Mouse (Mus musculus) kidney, embryonic 14.5 days (tissue): ENCODE results near the gene Rpl4. TPM values are rescaled to one million over a fixed set of nuclear protein-coding genes. Genes with fewer than 3 reads are reported as not detected.

Experiments
- ATAC-seq: fragments of 200-750 bp; cut with Nextera tagmentation; 2 replicates; pipeline ENCODE4 v1.8.0; 2017; ENCODE audit warnings: moderate number of reproducible peaks, mild to moderate bottlenecking, moderate TSS enrichment, moderate library complexity; ENCODE audit not compliant: low FRiP score, low TSS enrichment
- H3K27ac ChIP-seq: fragments of 300-500 bp; sonication (generic); 2 replicates; pipeline ENCODE4 v1.5.1; 2014; ENCODE audit warnings: low read depth, mild to moderate bottlenecking, low read length, moderate library complexity, mixed read lengths
- H3K27me3 ChIP-seq: fragments of 300-500 bp; sonication (generic); 2 replicates; pipeline ENCODE4 v1.6.1; 2014; ENCODE audit warnings: mild to moderate bottlenecking, low read length; ENCODE audit not compliant: control insufficient read depth, insufficient read depth
- H3K36me3 ChIP-seq: fragments of 300-500 bp; sonication (generic); 2 replicates; pipeline ENCODE4 v1.6.1; 2014; ENCODE audit warnings: low read length, mixed read lengths; ENCODE audit not compliant: control insufficient read depth, insufficient read depth
- H3K4me1 ChIP-seq: fragments of 300-500 bp; sonication (generic); 2 replicates; pipeline ENCODE4 v1.6.1; 2014; ENCODE audit warnings: low read length, mixed read lengths; ENCODE audit not compliant: control insufficient read depth, insufficient read depth
- H3K4me2 ChIP-seq: fragments of 300-500 bp; sonication (generic); replicated peaks from 2 replicates; pipeline ENCODE4 v1.6.1; 2014; ENCODE audit warnings: low read depth, mild to moderate bottlenecking, low read length
- H3K4me3 ChIP-seq: fragments of 300-500 bp; sonication (generic); 2 replicates; pipeline ENCODE4 v1.5.1; 2014; ENCODE audit warnings: mild to moderate bottlenecking, low read length
- H3K9ac ChIP-seq: fragments of 300-500 bp; sonication (generic); 2 replicates; pipeline ENCODE4 v1.6.1; 2014; ENCODE audit warnings: low read depth, mild to moderate bottlenecking, low read length, moderate library complexity
- H3K9me3 ChIP-seq: fragments of 300-500 bp; sonication (generic); 2 replicates; pipeline ENCODE4 v1.6.1; 2016; ENCODE audit warnings: low read length; ENCODE audit not compliant: control insufficient read depth
- WGBS: fragments of 180-500 bp; shearing (Covaris S2); extraction: QIAGEN DNeasy Blood & Tissue Kit; methylation state at CpG from one replicate; pipeline ENCODE4 v1.1.7; 2014; 5-methylcytosine and 5-hydroxymethylcytosine counted together
- microRNA-seq: library from miRNA; unstranded; fragments of <30 nt; microRNA quantifications from one replicate; pipeline ENCODE4, GENCODE M21; 2016
- polyA plus RNA-seq: library from polyadenylated mRNA; unstranded; fragments of >200 nt; fragmentation: Nextera tagmentation; extraction: Ambion mirVana; gene quantifications from 2 replicates; pipeline ENCODE4 v1.2.1, GENCODE M21; 2014

The Rpl4 gene
- polyA plus RNA-seq, 1 experiment from 2014 or later = 1,389 TPM

- H3K4me1 ChIP-seq = peaks cover 21% of the 10 kb centered on the region
- H3K9me3 ChIP-seq = no peaks in the 10 kb centered on the region
- H3K36me3 ChIP-seq = no peaks in the 10 kb centered on the region
- no peak overlapping the region for H3K9ac ChIP-seq
- no peaks in the 10 kb centered on the region for H3K27me3 ChIP-seq
- no peak for ATAC-seq
- H3K4me2 ChIP-seq = no peak overlapping the region
- no peak overlapping the region for H3K4me3 ChIP-seq
- H3K27ac ChIP-seq = no peak overlapping the region
- WGBS = 78% methylated on average over 4 of the region's 4 CpGs
Measured at GRCm38 (mm10) chr9:64221480-64221879, 48.3 kb downstream of the Rpl4 start.

- Histone ChIP-seq H3K4me2 (no peak overlapping the region), H3K4me3 (no peak overlapping the region), H3K36me3 (no peaks in the 10 kb centered on the region), H3K27ac (no peak overlapping the region), H3K9me3 (no peaks in the 10 kb centered on the region), H3K27me3 (no peaks in the 10 kb centered on the region), H3K4me1 (peaks cover 21% of the 10 kb centered on the region), H3K9ac (no peak overlapping the region)
- 51% methylated on average over 2 of the region's 2 CpGs for WGBS
- no peak for ATAC-seq
Measured at GRCm38 (mm10) chr9:64222098-64222497, 48.9 kb downstream of the Rpl4 start.

GRCm38 (mm10) chr9:64225805-64226204 is 52.6 kb downstream of the Rpl4 start:
- H3K27ac ChIP-seq = no peak overlapping the region
- ATAC-seq = peak; percentile 76
- no peak overlapping the region for H3K9ac ChIP-seq

GRCm38 (mm10) chr9:64227736-64228135 is 54.6 kb downstream of the Rpl4 start:
- Histone ChIP-seq H3K27ac (no peak overlapping the region), H3K36me3 (no peaks in the 10 kb centered on the region), H3K4me3 (no peak overlapping the region), H3K4me1 (peaks cover 30% of the 10 kb centered on the region), H3K27me3 (no peaks in the 10 kb centered on the region), H3K9ac (no peak overlapping the region), H3K9me3 (no peaks in the 10 kb centered on the region), H3K4me2 (no peak overlapping the region)
- ATAC-seq = no peak
- WGBS = 82% methylated on average over 12 of the region's 12 CpGs

More at GRCm38 (mm10) chr9:64225805-64226204, 52.6 kb downstream of the Rpl4 start:
- Histone ChIP-seq H3K4me3 (no peak overlapping the region), H3K4me1 (peaks cover 11% of the 10 kb centered on the region; the same call in 1 of the 2 replicates), H3K9me3 (no peaks in the 10 kb centered on the region), H3K36me3 (no peaks in the 10 kb centered on the region), H3K4me2 (no peak overlapping the region), H3K27me3 (no peaks in the 10 kb centered on the region)

Small RNA genes within 50 kb of the gene (microRNA-seq; reads per million reads assigned to microRNA genes)
- not detected for gene Gm24106

Other genes with a start within 250 kb of the Rpl4 start
- gene Smad6, start 151.3 kb upstream of the Rpl4 start, polyA plus RNA-seq = 12.2 and 14.3 TPM in 2 replicates
- gene Lctl, start 56.2 kb upstream of the Rpl4 start, polyA plus RNA-seq = 0.16 and 0.19 TPM in 2 replicates
- 17.3 and 34.4 TPM in 2 replicates for gene Zwilch, start 271 bp upstream of the Rpl4 start, polyA plus RNA-seq
- gene Snapc5, start 5.9 kb downstream of the Rpl4 start, polyA plus RNA-seq = 25.7 and 37.9 TPM in 2 replicates
- gene Uchl4, start 61.8 kb downstream of the Rpl4 start, polyA plus RNA-seq = 2.9 and 3.3 TPM in 2 replicates
- 56.9 and 72.3 TPM in 2 replicates for gene Map2k1, start 80.3 kb downstream of the Rpl4 start, polyA plus RNA-seq
- gene Tipin, start 108.2 kb downstream of the Rpl4 start, polyA plus RNA-seq = 279 and 325 TPM in 2 replicates
- gene Dis3l, start 167.9 kb downstream of the Rpl4 start, polyA plus RNA-seq = 11.9 and 24.6 TPM in 2 replicates
- gene Megf11, start 212.3 kb downstream of the Rpl4 start, polyA plus RNA-seq = 3.3 and 3.7 TPM in 2 replicates